Mouse (Mus musculus) heart, embryonic 10.5 days (tissue): ENCODE data around the gene Gm20388. TPM values are rescaled to one million over a fixed set of nuclear protein-coding genes. Genes with fewer than 3 reads are reported as not detected.
A peak's percentile ranks its signal among the peaks of the same experiment; 100 is the strongest.

ENCODE experiments used
- DNase-seq: peaks from one replicate; pipeline ENCODE4 v3.0.0-alpha.2; 2017; ENCODE audit warnings: low spot score
- H3K27ac ChIP-seq: fragments of 300-500 bp; sonication (generic); 2 replicates; pipeline ENCODE4 v1.5.1; 2016; ENCODE audit warnings: mild to moderate bottlenecking
- H3K27me3 ChIP-seq: fragments of 300-500 bp; sonication (generic); 2 replicates; pipeline ENCODE4 v1.6.1; 2016; ENCODE audit warnings: mild to moderate bottlenecking; ENCODE audit not compliant: poor library complexity, insufficient read depth, severe bottlenecking
- H3K36me3 ChIP-seq: fragments of 300-500 bp; sonication (generic); 2 replicates; pipeline ENCODE4 v1.6.1; 2016; ENCODE audit warnings: mild to moderate bottlenecking, moderate library complexity
- H3K4me1 ChIP-seq: fragments of 300-500 bp; sonication (generic); 2 replicates; pipeline ENCODE4 v1.6.1; 2016; ENCODE audit warnings: mild to moderate bottlenecking
- H3K4me3 ChIP-seq: fragments of 300-500 bp; sonication (generic); 2 replicates; pipeline ENCODE4 v1.5.1; 2016; ENCODE audit warnings: mild to moderate bottlenecking, moderate library complexity
- H3K9me3 ChIP-seq: fragments of 300-500 bp; sonication (generic); 2 replicates; pipeline ENCODE4 v1.6.1; 2016; ENCODE audit warnings: mild to moderate bottlenecking, moderate library complexity
- whole genome bisulfite sequencing: fragments of 180-500 bp; shearing (Covaris S2); methylation state at CpG from one replicate; pipeline ENCODE4 v1.1.7; 2016; 5-methylcytosine and 5-hydroxymethylcytosine counted together
- polyA plus RNA-seq: library from polyadenylated mRNA; unstranded; fragments of >200 nt; fragmentation: Nextera tagmentation; extraction: Ambion mirVana; gene quantifications from 2 replicates; pipeline ENCODE4 v1.2.1, GENCODE M21; 2016

Gene Gm20388
- polyA plus RNA-seq, 1 experiment from 2014 or later: 4.5 TPM

DNA sequence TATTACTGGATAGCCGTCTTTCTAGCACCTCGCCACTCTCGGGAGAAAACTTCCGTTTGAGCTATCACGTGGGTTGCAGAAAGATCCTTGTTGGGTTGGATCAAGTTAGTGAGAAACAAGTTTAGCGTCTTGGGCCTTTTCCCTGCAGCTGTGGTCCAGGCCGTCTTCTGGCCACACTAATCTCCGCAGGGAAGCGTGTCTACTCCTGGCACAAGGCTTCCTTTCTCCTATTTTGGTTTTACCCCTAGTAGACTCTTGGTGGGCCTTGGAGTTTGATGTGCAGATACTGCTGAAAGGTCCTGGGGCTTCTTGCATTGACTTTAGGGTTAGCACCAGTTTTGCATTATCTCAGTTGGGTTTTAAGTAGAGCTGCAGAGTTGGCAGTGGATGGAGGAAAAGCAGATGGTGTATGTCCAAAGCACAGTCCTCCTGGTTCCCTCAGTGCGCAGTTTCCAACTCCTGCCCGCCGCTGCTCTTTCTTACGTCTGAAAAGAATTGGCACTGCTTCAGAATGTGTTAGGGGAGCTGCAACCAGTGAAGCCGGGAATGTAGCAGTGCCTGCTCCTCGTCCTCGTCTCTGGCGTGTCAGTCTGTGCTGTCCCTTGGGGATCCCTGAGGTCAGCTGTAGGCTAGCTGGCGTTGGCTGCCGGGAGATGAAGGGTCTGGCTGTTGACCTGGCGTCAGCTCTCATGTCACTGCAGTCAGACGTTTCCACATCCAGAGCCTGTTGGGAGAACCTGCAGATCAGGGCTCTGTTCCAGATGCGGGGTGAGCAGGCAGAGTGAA is 2107.6 kb downstream of the Gm20388 start:
- H3K27ac ChIP-seq: no peak overlapping the region
- no peak for DNase-seq
- WGBS: 62% methylated on average over 22 of the region's 22 CpGs
- no peaks in the 10 kb centered on the region for H3K27me3 ChIP-seq
- H3K4me1 ChIP-seq: peaks cover 65% of the 10 kb centered on the region
- H3K36me3 ChIP-seq: peaks cover 69% of the 10 kb centered on the region
- H3K4me3 ChIP-seq: no peak overlapping the region
- H3K9me3 ChIP-seq: no peaks in the 10 kb centered on the region

- no peak for DNase-seq
- Histone ChIP-seq H3K4me3 (no peak overlapping the region), H3K9me3 (no peaks in the 10 kb centered on the region), H3K27me3 (no peaks in the 10 kb centered on the region), H3K36me3 (peaks cover 71% of the 10 kb centered on the region), H3K27ac (no peak overlapping the region), H3K4me1 (peaks cover 60% of the 10 kb centered on the region)
- 94% methylated on average over 1 of the region's 1 CpGs for WGBS
Observed at GRCm38 (mm10) chr8:122019162-122019561, 2108.5 kb downstream of the Gm20388 start.

DNA sequence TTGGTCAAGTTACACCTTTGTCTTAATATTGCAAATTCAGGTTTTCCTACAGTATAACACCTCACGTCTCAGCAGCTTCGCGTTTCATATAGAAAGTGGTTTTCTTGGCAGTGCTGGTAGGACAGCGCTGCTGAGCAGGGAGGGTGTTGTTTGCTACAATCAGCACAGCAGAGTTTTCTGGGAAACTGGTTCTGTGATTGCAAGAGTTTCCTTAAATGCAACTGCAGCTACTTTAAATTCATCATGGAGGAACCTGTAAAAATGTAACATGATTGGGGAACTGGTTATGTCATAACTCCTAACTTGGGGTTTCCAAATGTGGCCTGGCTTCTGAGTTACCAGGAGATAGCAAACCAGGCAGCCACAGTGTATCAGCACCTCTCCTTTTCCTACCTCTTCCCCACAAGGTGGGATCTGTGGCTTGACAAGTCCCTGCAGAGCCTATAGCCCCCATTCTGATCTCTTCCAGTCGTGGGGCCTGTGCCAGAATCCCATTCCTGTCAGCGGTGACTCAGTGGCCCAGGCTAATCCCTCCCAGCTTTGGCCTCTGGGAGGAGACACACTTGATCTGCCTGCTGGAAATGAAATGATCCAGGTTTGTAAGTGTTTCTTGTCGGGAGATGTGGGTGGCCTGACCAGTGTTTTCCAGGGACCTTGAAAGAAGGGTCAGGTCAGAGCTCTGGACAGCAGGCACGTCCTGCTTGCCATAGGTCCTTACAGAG is 2109.6 kb downstream of the Gm20388 start:
- no peaks in the 10 kb centered on the region for H3K9me3 ChIP-seq
- H3K4me3 ChIP-seq: no peak overlapping the region
- WGBS: 82% methylated on average over 8 of the region's 8 CpGs
- peaks cover 50% of the 10 kb centered on the region for H3K4me1 ChIP-seq
- H3K27me3 ChIP-seq: no peaks in the 10 kb centered on the region
- H3K36me3 ChIP-seq: peaks cover 77% of the 10 kb centered on the region
- no peak overlapping the region; the same call in 1 of the 2 replicates for H3K27ac ChIP-seq
- no peak for DNase-seq

GRCm38 (mm10) chr8:122021725-122022124 is 2111.1 kb downstream of the Gm20388 start:
- Histone ChIP-seq H3K27ac (no peak overlapping the region), H3K27me3 (no peaks in the 10 kb centered on the region), H3K36me3 (peaks cover 82% of the 10 kb centered on the region), H3K4me3 (no peak overlapping the region), H3K9me3 (no peaks in the 10 kb centered on the region), H3K4me1 (peaks cover 34% of the 10 kb centered on the region)
- whole genome bisulfite sequencing: 78% methylated on average over 2 of the region's 2 CpGs
- no peak for DNase-seq

DNA sequence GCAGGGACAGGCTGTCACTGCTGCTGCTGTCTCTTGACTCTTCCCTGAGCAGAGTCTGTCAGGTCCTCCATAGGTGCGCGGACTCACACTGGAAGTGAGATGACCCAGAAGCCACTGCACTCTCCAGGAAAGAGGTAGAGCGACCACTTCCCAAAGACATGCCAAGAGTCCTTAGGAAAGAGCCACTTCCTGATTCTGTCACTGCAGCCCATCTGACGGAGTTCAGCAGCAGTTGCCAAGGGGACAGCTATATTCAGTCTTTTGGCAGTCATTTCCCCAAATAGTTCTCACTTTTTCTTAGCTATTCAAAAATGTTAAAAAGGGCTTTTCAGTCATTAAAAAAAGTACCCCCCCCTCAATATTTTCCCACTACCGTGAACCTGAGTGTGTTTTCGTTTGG is 2111.6 kb downstream of the Gm20388 start:
- Histone ChIP-seq H3K36me3 (peaks cover 82% of the 10 kb centered on the region), H3K9me3 (no peaks in the 10 kb centered on the region), H3K4me3 (no peak overlapping the region), H3K27me3 (no peaks in the 10 kb centered on the region), H3K4me1 (peaks cover 29% of the 10 kb centered on the region), H3K27ac (no peak overlapping the region)
- 84% methylated on average over 6 of the region's 6 CpGs for WGBS
- DNase-seq: no peak

DNA sequence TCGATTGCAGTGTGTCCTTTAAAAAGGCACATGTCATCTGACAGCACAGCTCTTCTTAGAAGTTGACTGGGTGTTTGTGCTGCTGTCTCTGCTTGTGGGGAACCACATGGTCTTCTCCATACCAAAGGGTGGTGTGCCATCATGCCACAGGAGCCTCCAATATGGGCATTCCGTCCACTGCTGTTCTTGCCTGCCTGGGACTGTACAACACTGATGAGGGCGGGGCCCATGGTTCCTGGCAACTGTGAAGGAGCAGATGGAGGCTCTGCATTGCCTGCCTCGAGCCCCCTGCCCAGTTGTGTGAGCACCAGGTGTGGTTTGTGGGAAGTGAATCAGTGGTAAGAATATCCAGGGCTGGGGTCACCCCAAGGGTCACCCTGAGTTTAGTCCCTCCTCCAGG is 2112.1 kb downstream of the Gm20388 start:
- Histone ChIP-seq H3K4me1 (peaks cover 29% of the 10 kb centered on the region), H3K9me3 (no peaks in the 10 kb centered on the region), H3K27me3 (no peaks in the 10 kb centered on the region), H3K36me3 (peaks cover 80% of the 10 kb centered on the region), H3K4me3 (no peak overlapping the region), H3K27ac (no peak overlapping the region)
- WGBS: 82% methylated on average over 4 of the region's 4 CpGs
- DNase-seq: no peak

DNA sequence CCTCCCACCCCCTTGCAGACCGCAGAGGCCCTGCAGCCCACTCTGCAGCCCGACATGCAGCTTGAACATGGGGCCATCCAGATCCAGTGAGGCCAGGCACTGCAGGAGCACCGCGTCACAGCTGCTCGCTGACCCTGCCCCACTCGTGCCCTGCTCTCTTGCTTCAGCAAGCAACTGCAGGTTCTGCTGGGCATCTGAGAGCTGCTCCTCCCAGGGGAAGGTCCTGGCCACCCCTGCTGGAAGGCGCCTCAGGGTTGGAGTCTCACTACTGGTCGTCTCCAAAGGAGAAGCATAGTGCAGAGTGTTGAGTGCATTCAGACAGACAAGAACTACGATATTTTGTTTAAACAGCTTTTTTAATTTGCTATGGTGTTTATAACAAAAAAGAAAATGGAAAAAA is 2114.9 kb downstream of the Gm20388 start:
- H3K4me1 ChIP-seq: peaks cover 22% of the 10 kb centered on the region
- DNase-seq: no peak
- H3K4me3 ChIP-seq: no peak overlapping the region
- no peaks in the 10 kb centered on the region for H3K27me3 ChIP-seq
- no peaks in the 10 kb centered on the region for H3K9me3 ChIP-seq
- H3K27ac ChIP-seq: no peak overlapping the region; the same call in 1 of the 2 replicates
- WGBS: 92% methylated on average over 9 of the region's 9 CpGs
- peaks cover 66% of the 10 kb centered on the region for H3K36me3 ChIP-seq

DNA sequence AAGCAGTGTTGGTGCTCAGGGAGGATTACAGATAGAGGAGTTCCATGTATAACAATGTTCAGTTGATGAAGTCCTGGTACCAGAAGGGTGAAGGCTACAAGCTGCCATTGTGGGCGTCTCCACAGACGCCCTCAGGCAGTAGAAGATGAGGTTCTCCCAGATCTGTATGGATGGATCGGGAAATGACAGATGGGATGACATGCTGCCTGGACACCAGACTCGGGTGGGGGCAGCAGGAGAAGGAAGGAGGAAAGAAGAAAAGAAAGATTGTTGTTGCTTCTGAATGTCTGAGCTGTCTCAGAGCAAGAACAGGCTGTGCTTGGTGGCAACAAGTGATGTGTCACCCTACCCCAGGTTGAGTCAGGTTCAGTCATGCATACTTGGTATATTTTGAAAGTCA is 2117.5 kb downstream of the Gm20388 start:
- H3K36me3 ChIP-seq: peaks cover 43% of the 10 kb centered on the region
- H3K27me3 ChIP-seq: no peaks in the 10 kb centered on the region
- peaks cover 35% of the 10 kb centered on the region for H3K4me1 ChIP-seq
- no peaks in the 10 kb centered on the region for H3K9me3 ChIP-seq
- no peak for DNase-seq
- H3K4me3 ChIP-seq: no peak overlapping the region
- H3K27ac ChIP-seq: no peak overlapping the region
- 80% methylated on average over 4 of the region's 4 CpGs for WGBS

DNA sequence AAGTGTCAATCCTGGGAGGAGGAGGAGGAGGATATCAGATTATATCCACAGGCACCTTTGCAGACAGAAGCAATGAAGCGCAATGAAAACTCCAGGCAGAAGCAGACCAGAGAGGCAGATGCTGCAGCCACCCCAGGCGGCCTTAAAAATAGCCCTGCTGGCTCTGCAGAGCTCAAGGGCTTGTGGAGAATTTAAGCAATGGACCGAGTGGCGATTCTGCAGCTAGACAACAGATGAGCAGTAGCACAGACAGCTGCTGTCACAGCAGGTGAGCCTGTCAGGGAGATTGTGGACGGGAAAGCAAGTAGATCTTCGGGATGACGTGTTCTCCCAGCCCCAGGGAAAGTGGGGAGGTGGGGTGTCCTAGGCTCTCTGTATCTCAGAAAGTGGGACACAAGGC is 2120.3 kb downstream of the Gm20388 start:
- Histone ChIP-seq H3K4me1 (peaks cover 61% of the 10 kb centered on the region), H3K27ac (peak overlapping the region; percentile 45), H3K4me3 (no peak overlapping the region), H3K9me3 (no peaks in the 10 kb centered on the region), H3K27me3 (0 out of 2 replicates have a peak, but pooled peaks cover 8% of the 10 kb centered on the region), H3K36me3 (peaks cover 16% of the 10 kb centered on the region)
- 32% methylated on average over 7 of the region's 7 CpGs for WGBS
- no peak for DNase-seq

DNA sequence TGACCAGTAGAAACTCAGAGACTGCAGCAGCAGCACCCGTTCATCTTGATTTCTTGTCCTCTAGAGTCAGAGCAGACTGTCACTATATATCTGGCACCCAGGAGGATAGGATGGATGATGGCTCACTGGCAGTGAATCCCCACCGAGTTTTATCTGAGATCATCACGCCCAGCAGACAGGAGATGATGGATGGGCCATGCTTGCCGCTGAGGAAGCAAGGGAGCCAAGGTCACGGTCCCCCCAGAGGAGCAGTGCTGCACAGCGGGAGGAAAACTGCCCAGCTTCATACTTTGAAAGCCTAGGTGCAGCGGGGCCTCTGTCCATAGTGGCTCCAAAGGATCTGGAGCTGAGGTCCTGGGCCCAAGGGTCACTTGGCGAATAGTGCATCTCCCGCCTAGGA is 2122.1 kb downstream of the Gm20388 start:
- 40% methylated on average over 9 of the region's 9 CpGs for WGBS
- peaks cover 79% of the 10 kb centered on the region for H3K4me1 ChIP-seq
- no peak overlapping the region for H3K4me3 ChIP-seq
- 0 out of 2 replicates have a peak, but pooled peaks cover 8% of the 10 kb centered on the region for H3K27me3 ChIP-seq
- no peaks in the 10 kb centered on the region for H3K9me3 ChIP-seq
- peak overlapping the region; percentile 70 for H3K27ac ChIP-seq
- 0 out of 2 replicates have a peak, but pooled peaks cover 2% of the 10 kb centered on the region for H3K36me3 ChIP-seq
- no peak for DNase-seq

DNA sequence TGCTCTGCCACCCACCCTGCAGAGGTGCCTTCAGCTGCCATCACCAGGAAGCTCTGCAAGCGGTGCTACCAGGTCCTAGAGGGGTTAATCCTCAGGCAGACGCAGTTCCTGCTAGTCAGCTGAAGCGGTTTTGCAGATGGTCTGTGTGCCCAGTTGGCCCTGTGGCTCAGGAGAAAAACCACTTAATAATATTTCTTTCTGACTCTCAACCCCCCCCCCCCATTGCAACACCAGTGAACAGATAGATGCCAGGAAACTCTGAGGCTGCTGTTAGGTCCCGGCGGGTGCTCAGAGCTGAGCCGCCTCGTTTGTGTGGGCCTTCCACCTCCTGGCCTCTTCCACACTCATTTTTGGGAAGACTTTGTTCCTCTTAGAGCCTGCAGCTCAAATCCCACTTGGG is 2124.9 kb downstream of the Gm20388 start:
- DNase-seq: no peak
- Histone ChIP-seq H3K27ac (peak overlapping the region; percentile 75), H3K9me3 (no peaks in the 10 kb centered on the region), H3K27me3 (0 out of 2 replicates have a peak, but pooled peaks cover 8% of the 10 kb centered on the region), H3K4me1 (peaks cover 92% of the 10 kb centered on the region), H3K36me3 (no peaks in the 10 kb centered on the region), H3K4me3 (no peak overlapping the region)
- 87% methylated on average over 7 of the region's 7 CpGs for WGBS

DNA sequence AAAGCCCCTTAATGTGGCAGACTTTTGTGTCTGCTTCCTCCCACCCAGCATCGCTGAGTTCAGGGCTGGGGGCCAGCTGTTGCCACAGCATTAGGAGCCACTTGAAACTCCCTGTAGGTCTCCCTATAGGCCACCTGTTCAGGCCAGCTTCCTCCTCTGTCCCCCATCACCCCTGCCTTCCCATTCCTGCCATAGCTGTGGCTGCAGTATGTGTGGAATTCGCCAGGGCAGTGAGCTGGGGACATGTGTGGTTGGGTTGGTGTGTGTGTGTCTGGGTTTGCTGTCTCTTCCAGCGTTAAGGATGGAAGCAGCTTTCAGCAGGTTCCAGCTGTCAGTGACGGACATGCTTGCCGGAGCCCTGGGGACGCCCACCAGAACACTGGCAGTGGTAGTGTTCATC is 2125.7 kb downstream of the Gm20388 start:
- DNase-seq: peak; percentile 86
- Histone ChIP-seq H3K9me3 (no peaks in the 10 kb centered on the region), H3K36me3 (no peaks in the 10 kb centered on the region), H3K27me3 (0 out of 2 replicates have a peak, but pooled peaks cover 8% of the 10 kb centered on the region), H3K4me3 (no peak overlapping the region), H3K27ac (peak overlapping the region; percentile 75), H3K4me1 (peaks cover 84% of the 10 kb centered on the region)
- 37% methylated on average over 6 of the region's 6 CpGs for WGBS

- H3K27ac ChIP-seq: peak overlapping the region; percentile 42; the same call in 1 of the 2 replicates
Observed at GRCm38 (mm10) chr8:122037279-122037678, 2126.6 kb downstream of the Gm20388 start.

More at GRCm38 (mm10) chr8:122037279-122037678, 2126.6 kb downstream of the Gm20388 start:
- Histone ChIP-seq H3K36me3 (no peaks in the 10 kb centered on the region), H3K9me3 (no peaks in the 10 kb centered on the region), H3K27me3 (0 out of 2 replicates have a peak, but pooled peaks cover 8% of the 10 kb centered on the region), H3K4me1 (peaks cover 80% of the 10 kb centered on the region), H3K4me3 (no peak overlapping the region)
- DNase-seq: no peak
- 75% methylated on average over 7 of the region's 7 CpGs for WGBS
